Mouse (Mus musculus) kidney, postnatal 14 days (tissue): Measurements from ENCODE around the gene Brinp1.

Source experiments
- DNase-seq: peaks from one replicate; pipeline ENCODE4 v3.0.0; 2022; ENCODE audit warnings: mixed read lengths

Gene Brinp1

GRCm38 (mm10) chr4:68806502-68806901 lies 147.7 kb downstream of the Brinp1 start:
- DNase-seq: no peak

- DNase-seq: no peak
These were observed 152.0 kb downstream of the Brinp1 start for GRCm38 (mm10) chr4:68801923-68802855.

DNA sequence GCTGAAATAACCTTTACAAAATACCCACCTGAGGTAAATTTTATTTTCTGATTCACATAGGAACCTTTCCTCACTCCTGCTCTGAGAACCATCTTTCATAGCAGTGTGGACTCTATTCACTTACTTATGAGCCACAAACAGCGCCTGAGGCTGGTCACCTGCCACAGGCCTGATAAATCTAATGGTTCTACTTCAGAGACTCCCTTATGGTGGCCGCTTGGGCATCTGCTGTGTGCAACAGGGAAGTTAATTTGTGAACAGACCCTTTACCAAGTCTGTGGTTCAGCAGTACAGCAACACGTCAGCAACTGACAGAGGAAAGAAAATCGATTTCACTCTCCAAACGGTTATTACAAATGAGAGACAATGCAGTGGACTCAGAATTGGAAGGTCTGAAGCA lies 164.2 kb downstream of the Brinp1 start:
- DNase-seq: no peak

DNA sequence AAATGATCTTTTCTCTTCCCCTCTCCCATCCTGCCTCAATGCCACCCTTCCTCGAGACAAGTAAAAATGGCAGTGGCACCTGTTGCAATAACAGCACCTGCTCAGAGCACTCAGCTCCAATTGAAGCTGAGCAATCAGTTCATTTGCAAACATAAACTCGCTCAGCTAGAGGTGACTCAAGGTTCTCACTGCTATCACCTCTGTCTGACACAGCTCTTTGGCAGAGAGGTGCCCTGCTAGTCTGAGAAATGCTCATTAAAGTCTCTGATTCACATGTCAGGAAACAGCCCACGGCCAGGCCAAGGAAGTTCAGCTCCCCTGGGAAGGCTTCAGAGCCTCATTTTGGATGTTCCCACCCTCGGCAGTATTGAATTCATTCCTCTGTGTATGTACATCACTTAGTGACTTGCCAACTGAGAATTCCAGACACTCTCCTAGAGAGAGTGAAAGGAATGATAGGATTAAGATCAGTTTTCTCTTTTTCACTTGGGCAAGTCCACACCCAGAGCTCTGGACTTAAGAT lies 165.7 kb downstream of the Brinp1 start:
- no peak for DNase-seq

- no peak for DNase-seq
These were observed 166.6 kb downstream of the Brinp1 start for GRCm38 (mm10) chr4:68787642-68788041.

- no peak for DNase-seq
These were observed 185.9 kb downstream of the Brinp1 start for GRCm38 (mm10) chr4:68768256-68768655.

DNA sequence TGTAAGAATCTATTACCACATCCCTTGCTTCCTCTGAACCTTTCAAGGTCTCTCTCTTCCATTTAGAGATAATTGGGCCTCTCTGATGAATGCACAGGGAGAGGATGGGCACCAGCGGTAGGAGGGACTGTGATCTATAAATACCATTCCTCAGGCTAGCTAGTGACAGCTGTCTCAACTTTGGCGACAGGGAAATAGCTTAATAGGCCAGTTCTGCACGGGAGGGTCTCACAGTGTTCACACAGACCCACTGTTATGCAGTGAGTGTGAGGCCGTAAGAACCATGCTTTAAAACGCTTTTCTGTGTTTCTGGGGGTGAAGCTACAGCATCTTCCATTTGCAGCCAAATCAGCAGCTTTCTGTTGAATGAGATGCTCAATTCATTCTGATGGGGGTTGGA lies 186.8 kb downstream of the Brinp1 start:
- no peak for DNase-seq

- no peak for DNase-seq
These were observed 188.2 kb downstream of the Brinp1 start for GRCm38 (mm10) chr4:68765772-68766573.

GRCm38 (mm10) chr4:68764937-68765336 lies 189.3 kb downstream of the Brinp1 start:
- DNase-seq: no peak

GRCm38 (mm10) chr4:68720983-68721382 lies 233.2 kb downstream of the Brinp1 start:
- DNase-seq: no peak
